28 mouse cellular contexts compared by ENCODE assay signal in the genomic region with DNA sequence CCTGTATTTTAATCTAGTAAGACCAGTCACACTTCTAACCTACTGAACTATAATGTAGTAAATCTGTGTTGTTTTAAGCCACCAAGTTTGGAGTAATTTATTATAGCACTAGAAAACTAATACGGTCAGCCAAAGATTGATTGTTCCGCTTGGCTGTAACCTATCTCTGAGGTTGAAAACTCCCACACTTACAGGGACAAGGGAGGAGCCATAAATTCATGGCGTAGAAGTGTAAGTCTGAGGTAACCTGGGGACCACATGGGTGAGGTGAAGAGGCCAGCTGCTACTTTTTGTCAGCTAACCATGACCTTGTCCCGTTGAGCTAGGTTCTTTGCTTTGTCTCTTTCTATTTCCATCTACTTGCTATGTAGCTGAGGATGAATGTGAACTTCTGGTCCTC.
"Had no signal": no experiment of that assay in that cellular context is flagged by ENCODE, and none has a peak within 500 bp of the region (broad histone marks: within the 10 kb centered on the region; RNA-seq: fewer than 3 reads in every experiment).

No protein-coding gene starts in this region.

- H3K36me3 ChIP-seq: embryonic facial prominence, embryonic 10.5 days; embryonic facial prominence, embryonic 12.5 days; embryonic facial prominence, embryonic 13.5 days; embryonic facial prominence, embryonic 15.5 days; forebrain, embryonic 10.5 days; forebrain, embryonic 12.5 days had no signal

- H3K9me3 ChIP-seq: embryonic facial prominence, embryonic 10.5 days; embryonic facial prominence, embryonic 12.5 days; embryonic facial prominence, embryonic 13.5 days; embryonic facial prominence, embryonic 15.5 days; forebrain, embryonic 10.5 days; forebrain, embryonic 12.5 days; forebrain, embryonic 13.5 days; forebrain, embryonic 15.5 days had no signal

- H3K9ac ChIP-seq: embryonic facial prominence, embryonic 12.5 days; embryonic facial prominence, embryonic 13.5 days; embryonic facial prominence, embryonic 15.5 days; forebrain, embryonic 12.5 days; forebrain, embryonic 13.5 days; forebrain, embryonic 15.5 days; forebrain, postnatal 0 days had no signal

- DNase-seq: cerebellum, adult 18-20 months; cerebellum, adult 2 months; cerebellum, adult 8-10 months; cerebellum, adult 9-10 months; cerebellum, adult 9-11 months; cerebellum, postnatal 10 days; cerebellum, postnatal 14 days; cerebellum, postnatal 25 days; cerebellum, postnatal 36 days; embryo, embryonic 11 days; forebrain, postnatal 0 days; gastrocnemius, adult 2 months; gastrocnemius, postnatal 10 days; gastrocnemius, postnatal 14 days; gastrocnemius, postnatal 25 days; gastrocnemius, postnatal 36 days; heart, adult 11 months had no signal

- ATAC-seq: forebrain, embryonic 13.5 days; forebrain, embryonic 14.5 days; forebrain, embryonic 15.5 days; forebrain, embryonic 16.5 days; forebrain, postnatal 0 days had no signal

- H3K27me3 ChIP-seq: embryonic facial prominence, embryonic 12.5 days; embryonic facial prominence, embryonic 13.5 days; embryonic facial prominence, embryonic 15.5 days; forebrain, embryonic 12.5 days; forebrain, embryonic 13.5 days; forebrain, embryonic 15.5 days had no signal

- H3K4me3 ChIP-seq: embryonic facial prominence, embryonic 10.5 days; embryonic facial prominence, embryonic 12.5 days; embryonic facial prominence, embryonic 13.5 days; embryonic facial prominence, embryonic 15.5 days; erythroblast, embryonic 14.5 days; forebrain, embryonic 10.5 days; forebrain, embryonic 12.5 days; forebrain, embryonic 13.5 days; forebrain, embryonic 15.5 days; gastrocnemius, adult 2 months had no signal

- H3K27ac ChIP-seq: embryonic facial prominence, embryonic 10.5 days; embryonic facial prominence, embryonic 12.5 days; embryonic facial prominence, embryonic 13.5 days; embryonic facial prominence, embryonic 15.5 days; forebrain, embryonic 10.5 days; forebrain, embryonic 12.5 days; forebrain, embryonic 13.5 days; forebrain, embryonic 15.5 days; gastrocnemius, adult 2 months had no signal

- H3K4me1 ChIP-seq: embryonic facial prominence, embryonic 10.5 days; embryonic facial prominence, embryonic 12.5 days; embryonic facial prominence, embryonic 13.5 days; embryonic facial prominence, embryonic 15.5 days; forebrain, embryonic 10.5 days; forebrain, embryonic 12.5 days; forebrain, embryonic 15.5 days had no signal

- H3K4me2 ChIP-seq: embryonic facial prominence, embryonic 12.5 days; embryonic facial prominence, embryonic 13.5 days; embryonic facial prominence, embryonic 15.5 days; forebrain, embryonic 12.5 days; forebrain, embryonic 13.5 days; forebrain, embryonic 15.5 days had no signal
